Mouse (Mus musculus) granulocyte monocyte progenitor cell, adult 5-6 weeks (primary cell): ENCODE data around the gene Slc29a3. TPM values are rescaled to one million over a fixed set of nuclear protein-coding genes. Genes with fewer than 3 reads are reported as not detected.

Experiments
- ATAC-seq: replicated peaks from 2 replicates; pipeline ENCODE4 v1.8.0; 2016; ENCODE audit warnings: mild to moderate bottlenecking, moderate TSS enrichment, inconsistent platforms; ENCODE audit not compliant: poor library complexity, severe bottlenecking
- total RNA-seq, 2 experiments: library from RNA; stranded (forward) in 1 of 2; stranded (reverse) in 1 of 2; fragments of 200-712, 200-1000 nt in 1 of 2; fragments of >200 nt in 1 of 2; fragmentation: Nextera tagmentation in 1 of 2; gene quantifications; 2 replicates each; pipeline ENCODE4 v1.2.3; 2014 to 2017

Gene Slc29a3
- 42.0 and 51.0 TPM in 2 replicates for total RNA-seq (2014; fragmentation: Nextera tagmentation)
- total RNA-seq (2017), result 12.5 and 15.2 TPM in 2 replicates

- ATAC-seq, result peak; percentile 94
Measured at GRCm38 (mm10) chr10:60752040-60753020, at the start of gene Slc29a3. Slc29a3 (minus strand) TSS chr10:60752794.

DNA sequence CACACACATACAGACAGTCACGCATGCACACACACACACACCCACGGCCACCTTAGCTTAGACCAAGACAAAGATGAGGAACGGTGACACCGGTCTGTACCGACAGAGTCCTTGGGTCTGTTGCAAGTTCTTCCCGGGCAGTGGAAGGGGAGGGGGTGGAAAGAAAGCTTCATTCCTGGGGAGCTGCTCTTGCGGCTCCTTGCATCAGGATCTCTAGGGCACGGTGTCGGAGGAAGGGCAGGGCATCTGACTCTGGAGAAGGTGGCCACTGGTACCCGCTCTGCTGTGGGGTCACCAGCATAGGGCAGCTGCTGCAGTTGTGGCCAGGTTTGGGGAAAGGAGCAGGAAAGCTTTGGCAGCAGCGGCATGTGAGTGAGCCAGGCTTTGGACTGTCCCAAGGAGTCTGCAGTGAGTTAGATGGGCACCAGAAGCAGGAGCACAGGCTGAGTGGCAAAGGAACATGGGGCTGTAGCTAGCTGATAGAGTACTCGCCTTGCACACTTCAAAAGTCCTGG is 49.4 kb upstream of the Slc29a3 start:
- ATAC-seq, result no peak

DNA sequence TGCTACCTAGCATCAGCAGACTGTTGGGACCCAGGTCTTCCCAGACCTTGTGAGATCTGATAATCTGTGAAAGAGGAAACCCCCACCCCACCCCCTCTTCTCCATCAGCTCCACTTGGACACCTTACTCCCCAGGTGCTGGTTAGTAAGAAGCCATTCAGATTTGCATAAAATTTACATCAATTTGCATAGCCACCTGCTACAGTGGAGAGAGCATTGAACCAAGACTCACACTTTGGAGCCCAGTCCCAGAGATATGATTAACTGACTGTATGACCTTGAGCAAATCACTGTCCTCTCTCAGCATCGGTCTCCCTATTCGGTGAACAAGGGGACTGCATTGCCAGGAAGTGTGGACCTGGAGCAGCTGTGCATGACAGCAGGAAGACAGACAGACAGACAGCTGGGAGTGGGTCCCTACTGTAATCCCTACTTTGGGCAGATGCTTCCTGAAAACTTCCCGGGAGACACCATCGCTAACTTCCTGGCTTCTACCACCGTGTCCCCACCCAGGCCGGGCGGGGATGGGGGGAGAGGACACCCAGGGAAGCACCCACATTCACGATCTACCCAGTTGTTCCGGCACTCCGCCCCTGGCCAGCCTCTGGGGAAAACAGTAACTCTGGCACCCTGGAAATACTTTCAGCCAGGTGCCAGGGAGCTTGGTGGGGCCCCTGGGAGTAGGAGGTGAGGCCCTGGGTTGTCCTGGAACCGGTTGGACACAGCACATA is 48.7 kb upstream of the Slc29a3 start:
- no peak for ATAC-seq

- no peak for ATAC-seq
Measured at GRCm38 (mm10) chr10:60800295-60801167, 47.9 kb upstream of the Slc29a3 start.

GRCm38 (mm10) chr10:60797682-60798422 is 45.3 kb upstream of the Slc29a3 start:
- no peak for ATAC-seq

DNA sequence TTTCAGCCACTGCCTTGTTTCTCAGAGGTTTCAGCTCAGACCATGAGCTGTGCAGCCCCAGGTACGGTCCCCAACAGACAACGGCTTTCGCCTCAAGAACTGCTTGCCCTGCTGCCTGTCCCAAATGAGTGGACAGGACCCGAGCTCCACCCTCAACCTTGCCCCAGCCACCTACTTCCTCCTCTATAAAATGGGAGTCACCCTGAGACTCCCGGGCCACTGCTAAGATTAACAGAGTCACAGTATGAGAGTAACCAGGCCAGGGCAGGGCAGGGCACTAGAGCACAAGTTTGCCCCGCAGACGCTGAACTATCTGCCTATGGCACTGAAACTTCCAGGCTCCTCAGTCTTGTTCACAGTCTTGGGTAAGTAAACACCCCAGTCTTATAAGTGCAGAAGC is 43.9 kb upstream of the Slc29a3 start:
- ATAC-seq, result no peak

GRCm38 (mm10) chr10:60796028-60796427 is 43.4 kb upstream of the Slc29a3 start:
- no peak for ATAC-seq

- no peak for ATAC-seq
Measured at GRCm38 (mm10) chr10:60794792-60795191, 42.2 kb upstream of the Slc29a3 start.

DNA sequence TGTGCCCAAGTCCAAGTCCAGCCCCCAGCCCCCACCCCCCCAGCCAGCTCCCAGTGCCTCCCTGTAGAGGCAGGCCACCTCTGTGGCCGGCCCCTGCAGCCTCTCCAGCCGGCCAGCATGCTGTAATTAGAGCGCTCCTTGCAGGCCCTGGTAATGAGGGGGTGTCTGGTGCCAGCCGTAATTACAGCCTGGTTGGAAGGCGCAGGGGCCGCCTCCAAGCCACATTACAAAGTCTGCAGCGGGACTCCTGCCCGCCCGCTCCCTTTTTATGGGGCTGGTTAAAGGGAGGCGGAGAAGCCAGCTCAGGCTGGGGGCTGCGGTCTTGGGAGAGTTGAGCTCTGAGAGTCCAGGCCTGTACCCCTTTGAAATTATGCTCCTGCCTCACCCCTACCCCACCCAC is 41.8 kb upstream of the Slc29a3 start:
- no peak for ATAC-seq

- no peak for ATAC-seq
Measured at GRCm38 (mm10) chr10:60792841-60793240, 40.2 kb upstream of the Slc29a3 start.

GRCm38 (mm10) chr10:60792365-60792764 is 39.8 kb upstream of the Slc29a3 start:
- no peak for ATAC-seq

DNA sequence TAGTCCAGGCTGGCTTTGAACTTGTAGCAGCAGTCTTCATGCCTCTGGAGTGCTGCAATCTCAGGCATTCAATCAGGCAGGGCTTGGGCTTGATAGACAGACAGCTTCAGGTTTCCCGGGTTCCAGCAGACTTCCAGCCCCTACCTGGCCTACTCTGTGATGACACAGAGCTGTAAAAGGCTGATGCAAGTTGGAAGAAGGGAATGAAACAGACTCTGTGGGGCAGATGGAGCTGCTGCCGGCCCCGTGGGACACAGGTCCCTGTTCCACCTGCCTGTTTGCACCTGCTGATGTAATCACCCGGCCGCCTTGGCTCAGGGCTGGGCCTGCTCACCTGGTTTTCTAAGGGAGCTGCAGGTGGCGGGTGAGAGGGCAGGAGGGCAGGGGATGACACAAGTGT is 38.3 kb upstream of the Slc29a3 start:
- ATAC-seq, result no peak

DNA sequence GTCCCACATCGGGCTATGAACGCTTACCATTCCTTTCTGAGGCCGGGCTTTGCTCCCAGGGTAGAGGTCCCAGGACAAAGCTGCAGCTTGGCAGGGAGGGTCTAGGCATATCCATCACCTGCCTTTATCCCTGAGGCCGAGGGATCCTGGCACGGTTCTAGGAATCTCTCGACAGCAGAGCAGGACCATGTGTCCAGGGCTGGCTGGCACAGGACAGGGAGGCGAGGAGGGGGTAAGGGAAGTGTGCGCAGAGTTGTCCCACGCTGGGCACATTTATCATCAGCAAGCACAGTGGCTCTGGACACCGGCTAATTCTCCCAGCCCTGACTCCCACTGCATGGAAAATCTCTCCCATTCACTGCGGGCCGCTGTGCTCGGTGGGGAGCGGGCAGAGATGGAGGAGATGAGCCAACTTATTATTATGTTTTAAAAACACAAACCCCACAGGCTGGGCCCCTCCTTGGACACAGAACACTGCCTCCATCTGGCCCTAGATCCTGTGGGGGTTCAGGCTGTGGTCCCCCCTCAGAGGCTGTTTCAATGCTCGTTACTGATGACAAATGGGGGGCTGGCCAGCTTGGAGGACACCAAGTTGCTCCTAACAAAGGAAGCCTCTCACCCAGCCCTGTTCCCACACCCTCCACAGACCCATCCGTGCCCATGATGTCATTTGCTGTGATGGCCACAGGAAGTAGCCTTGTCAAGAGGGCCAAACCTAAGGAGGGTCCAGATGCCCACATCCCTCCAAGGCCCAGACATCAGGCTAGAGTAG is 34.9 kb upstream of the Slc29a3 start:
- ATAC-seq, result no peak

GRCm38 (mm10) chr10:60783608-60784007 is 31.0 kb upstream of the Slc29a3 start:
- no peak for ATAC-seq

- ATAC-seq, result peak; percentile 69
Measured at GRCm38 (mm10) chr10:60779628-60780027, 27.0 kb upstream of the Slc29a3 start.

GRCm38 (mm10) chr10:60778542-60778941 is 25.9 kb upstream of the Slc29a3 start:
- peak; percentile 41 for ATAC-seq

GRCm38 (mm10) chr10:60775473-60775872 is 22.9 kb upstream of the Slc29a3 start:
- ATAC-seq, result no peak

DNA sequence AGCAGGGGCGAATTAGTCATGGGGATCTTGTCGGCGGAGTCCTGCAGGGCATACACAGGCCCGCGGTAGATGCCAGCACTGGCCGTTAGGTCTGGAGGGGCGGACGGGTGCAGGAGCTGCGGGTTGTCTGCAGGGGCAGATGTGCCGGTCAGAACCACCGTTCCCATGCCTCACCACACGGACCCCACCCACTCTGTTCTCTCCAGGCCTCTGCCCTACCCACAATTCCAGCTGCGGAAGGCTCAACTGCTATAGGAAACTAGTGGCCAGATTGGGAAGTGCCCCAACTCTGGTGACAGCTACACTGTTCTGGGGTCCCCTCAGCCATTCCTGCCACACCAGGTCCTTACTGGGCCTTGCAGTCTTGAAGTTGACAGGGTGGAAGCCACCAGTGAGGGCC is 22.0 kb upstream of the Slc29a3 start:
- no peak for ATAC-seq

GRCm38 (mm10) chr10:60770855-60771254 is 18.3 kb upstream of the Slc29a3 start:
- ATAC-seq, result no peak
